Mouse (Mus musculus) large intestine, adult 2 months (tissue): ENCODE measurements around the gene Stx2. TPM values are rescaled to one million over a fixed set of nuclear protein-coding genes. Genes with fewer than 3 reads are reported as not detected.
A peak's percentile ranks its signal among the peaks of the same experiment; 100 is the strongest.
"Not testable (repeated sequence)": the region's sequence is repeated elsewhere in the genome, so short reads cannot be mapped to it uniquely, and the experiment has no call there.

Experiments
- DNase-seq: peaks from one replicate; pipeline ENCODE4 v3.0.0-alpha.2; 2012; ENCODE audit warnings: low read depth, low spot score
- whole genome bisulfite sequencing: fragments of 180-500 bp; shearing (Covaris S2); methylation state at CpG from one replicate; pipeline ENCODE4 v1.1.7; 2018; 5-methylcytosine and 5-hydroxymethylcytosine counted together
- polyA plus RNA-seq: library from polyadenylated mRNA; depleted of rRNA; stranded (reverse); fragments of >200 nt; gene quantifications from 2 replicates; pipeline ENCODE4 v1.2.3, GENCODE M21; 2012; rRNA removed

The Stx2 gene
- polyA plus RNA-seq, 1 experiment: 8.9 TPM

DNA sequence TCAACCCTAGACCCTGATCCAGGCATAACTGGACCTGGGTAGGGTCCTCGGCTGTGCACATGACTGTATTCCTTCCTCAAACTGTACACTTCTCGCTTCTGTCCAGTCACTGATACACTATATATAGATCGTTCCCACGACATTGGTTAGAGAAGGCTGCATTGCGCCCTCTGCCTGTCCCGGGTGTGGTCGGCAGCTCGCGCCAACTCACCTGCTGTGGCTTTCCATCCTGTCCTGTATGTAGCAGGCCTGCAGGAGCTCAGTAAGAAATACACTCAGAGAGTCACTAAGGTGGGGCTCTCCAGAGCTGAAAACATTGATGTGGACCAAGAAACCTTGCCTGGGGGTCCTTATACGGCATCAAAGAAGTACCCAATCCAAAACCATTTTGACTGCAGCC lies 37.5 kb downstream of the Stx2 start:
- WGBS: 58% methylated on average over 10 of the region's 10 CpGs
- DNase-seq: no peak

DNA sequence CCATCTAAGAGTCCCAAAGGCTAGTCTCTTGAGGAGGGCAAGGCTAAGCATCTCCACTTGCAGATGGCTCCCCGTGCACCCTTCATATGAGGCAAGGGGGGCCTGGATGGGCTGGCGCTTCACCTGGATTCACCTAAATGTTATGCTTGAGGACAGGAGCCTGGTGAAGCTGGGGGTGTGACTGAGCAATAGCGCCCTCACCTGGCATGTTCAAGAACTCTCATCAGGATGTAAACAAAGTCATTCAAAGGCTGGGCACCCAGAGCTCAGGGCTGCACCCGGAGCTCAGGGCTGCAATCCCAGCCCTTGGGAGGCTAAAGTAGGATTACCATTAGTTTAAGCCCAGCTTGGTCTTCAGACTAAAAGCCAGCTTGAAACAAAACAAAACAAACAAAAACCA lies 44.0 kb downstream of the Stx2 start:
- no peak for DNase-seq
- 40% methylated on average over 4 of the region's 4 CpGs for WGBS

DNA sequence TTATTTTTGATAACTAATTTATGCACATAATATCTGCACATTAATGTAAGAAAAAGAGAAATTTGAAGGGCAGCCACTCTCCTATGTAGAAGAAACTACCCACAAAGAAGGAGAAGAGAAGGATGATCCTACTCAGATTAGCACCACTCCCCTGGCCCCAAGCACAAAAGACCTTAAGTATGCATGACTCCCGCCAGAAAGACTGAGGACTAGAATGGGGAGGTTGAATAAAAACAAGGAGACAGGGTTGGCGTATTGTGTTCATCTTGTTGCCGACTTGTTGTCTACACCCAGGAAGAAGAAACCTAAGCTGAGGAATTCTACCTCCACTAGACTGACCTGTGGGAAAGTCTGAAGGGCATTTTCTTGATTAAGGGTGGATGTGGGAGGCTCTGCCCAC lies 49.5 kb downstream of the Stx2 start:
- WGBS: 89% methylated on average over 3 of the region's 3 CpGs
- no peak for DNase-seq

DNA sequence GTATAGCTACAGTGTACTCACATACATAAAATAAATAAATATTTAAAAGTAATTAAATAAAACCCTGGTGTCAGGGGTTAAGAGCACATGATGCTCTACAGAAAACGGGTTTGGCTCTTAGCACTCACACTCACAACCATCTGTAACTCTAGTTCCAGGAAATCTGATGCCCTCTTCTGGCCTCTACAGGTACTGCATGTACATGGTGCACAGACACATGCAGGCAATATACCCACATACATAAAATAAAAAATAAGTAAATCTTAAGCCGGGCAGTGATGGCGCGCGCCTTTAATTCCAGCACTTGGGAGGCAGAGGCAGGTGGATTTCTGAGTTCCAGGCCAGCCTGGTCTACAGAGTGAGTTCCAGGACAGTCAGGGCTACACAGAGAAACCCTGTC lies 54.0 kb downstream of the Stx2 start:
- 84% methylated on average over 5 of the region's 5 CpGs for WGBS
- not testable (repeated sequence) for DNase-seq

DNA sequence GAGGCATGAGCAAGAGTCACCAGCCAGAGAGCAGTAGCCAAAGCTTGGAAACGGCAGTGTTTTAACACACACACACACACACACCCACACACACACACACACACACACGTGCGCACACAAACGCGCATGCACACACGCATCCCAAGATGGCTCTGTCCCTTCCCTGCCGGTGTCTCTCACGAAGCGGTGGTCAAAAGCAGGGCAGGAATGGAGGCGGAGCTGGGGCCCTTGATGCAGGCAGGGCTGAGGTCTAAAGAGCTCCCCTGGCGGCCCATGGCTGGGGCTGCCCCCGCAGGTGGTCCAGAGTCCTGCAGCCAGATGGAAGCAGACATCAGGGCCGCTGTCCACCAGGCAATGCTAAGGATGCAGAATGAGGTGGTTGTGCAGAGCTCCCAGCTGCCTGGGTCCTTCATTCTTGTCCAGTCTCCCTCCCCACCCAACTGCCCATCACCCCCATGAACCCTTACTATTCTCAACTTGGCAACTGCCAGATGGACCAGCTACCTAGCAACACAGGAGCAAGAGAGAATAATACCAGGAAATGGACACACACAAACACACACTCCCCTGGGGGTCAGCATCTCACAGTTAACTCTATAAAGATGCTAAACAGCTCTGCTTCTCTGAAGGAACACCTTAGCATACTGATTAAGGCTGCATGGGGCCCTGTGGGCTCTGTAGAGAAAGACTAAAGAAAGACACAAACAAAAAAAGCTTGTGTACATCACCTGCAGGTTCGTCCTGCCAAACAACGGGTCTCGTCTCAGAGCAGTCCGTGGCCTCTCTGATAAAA lies 54.9 kb downstream of the Stx2 start, which contains the start of gene Rimbp2:
TSS of gene Rimbp2 (minus strand) at position 209 of the 793 bp plus-strand sequence.
- 15% methylated on average over 17 of the region's 17 CpGs for WGBS

DNA sequence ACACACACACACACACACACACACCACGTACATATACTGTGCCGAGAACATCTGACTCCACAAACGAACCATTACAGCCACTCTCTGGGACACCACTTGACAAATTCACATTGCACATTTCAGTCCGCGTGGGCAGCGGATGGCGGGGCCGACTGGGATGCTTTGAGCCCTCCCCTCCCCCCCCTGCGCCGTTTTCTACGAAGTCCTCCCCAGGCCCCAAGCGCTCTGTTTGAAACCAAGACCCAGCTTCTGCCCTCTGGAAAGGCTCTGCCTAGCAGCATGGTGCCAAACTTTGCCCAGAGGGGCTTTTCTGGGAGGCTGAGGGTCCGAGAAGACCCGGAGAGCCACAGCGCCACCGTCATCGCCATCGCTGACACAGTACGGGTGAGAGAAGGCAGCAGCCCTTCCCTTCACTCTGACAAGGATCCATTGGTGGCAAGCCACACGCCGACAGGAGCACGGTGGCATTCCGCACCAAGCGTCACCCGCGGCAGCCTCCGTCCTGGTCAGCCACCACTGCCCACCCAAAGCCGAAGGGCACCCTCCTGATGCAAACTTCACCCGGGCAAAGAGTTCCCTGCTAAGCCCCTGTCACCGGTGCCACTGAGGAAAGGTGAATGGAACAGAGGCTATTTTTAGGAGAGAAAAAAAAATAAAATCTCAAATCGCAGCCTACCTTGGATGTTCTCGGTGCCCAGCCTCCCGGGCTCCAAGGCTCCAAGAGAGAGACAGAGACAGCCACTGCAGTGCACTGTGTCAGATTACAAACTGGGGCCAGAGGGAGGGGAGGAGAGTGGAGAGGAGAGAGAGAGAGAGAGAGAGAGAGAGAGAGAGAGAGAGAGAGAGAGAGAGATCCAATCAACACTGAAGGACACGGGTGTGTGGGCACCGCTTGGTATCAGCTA lies 55.8 kb downstream of the Stx2 start:
- DNase-seq: no peak
- whole genome bisulfite sequencing: 2% methylated on average over 35 of the region's 35 CpGs

More for the DNA sequence above, 54.9 kb downstream of the Stx2 start, which contains the start of gene Rimbp2:
- DNase-seq: no peak

DNA sequence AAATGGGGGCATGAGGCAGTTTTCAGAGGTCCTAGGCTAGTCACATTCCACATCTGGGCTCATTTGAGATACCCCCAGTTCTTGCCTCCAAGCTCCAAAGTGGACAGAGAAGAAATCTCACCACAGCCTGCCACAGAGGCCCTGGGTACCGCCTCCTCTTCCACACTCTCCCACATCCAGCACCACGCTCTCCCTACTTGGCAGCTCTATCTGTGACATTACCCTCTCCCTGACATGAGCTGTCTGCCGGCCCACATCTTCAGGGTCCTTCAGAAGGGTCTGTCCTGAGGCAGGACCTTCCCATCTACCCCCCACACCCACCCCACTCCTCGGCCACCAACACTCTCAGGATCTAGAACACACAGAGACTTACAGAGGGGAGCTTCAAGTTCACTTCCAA lies 56.9 kb downstream of the Stx2 start:
- 56% methylated on average over 4 of the region's 4 CpGs for WGBS
- DNase-seq: no peak

DNA sequence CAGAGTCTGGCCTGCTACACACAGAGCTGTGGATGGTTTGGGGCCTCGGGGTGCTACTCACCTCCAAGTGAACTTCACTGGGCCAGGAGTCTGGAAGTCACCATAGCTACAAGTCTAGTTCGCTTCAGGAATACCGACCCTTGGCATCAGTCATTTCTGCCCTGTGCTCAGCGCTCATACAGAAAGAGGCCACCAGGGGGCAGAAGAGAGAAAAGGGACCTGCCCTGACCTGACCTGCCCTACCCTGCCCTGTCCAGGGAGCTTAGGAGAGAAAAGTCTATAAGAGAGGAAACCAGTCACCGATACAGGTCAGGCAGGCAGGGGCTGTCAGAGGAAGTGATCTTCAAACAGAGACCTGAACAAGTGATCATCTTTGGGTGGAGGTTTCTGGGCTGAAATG lies 61.3 kb downstream of the Stx2 start:
- WGBS: 70% methylated on average over 5 of the region's 5 CpGs

DNA sequence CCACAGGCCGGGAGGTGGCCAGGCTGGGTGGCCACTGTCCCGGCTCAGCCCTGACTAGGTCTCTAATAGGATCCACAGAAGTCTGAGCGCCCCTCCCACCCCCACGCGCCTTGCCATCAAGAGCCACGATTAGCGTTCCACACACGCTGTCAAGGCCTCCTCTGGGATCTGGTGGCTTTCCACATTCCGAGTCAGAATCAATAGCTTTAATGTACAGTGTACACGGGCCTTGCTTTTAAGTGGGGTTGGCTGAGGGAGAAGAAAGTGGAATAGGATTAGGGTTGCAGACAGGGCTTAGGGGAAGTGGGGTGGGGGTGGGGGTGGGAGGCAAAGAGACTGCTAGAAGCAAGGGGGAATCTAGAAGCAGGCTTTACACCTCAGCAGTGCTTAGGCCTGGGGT lies 67.9 kb downstream of the Stx2 start:
- WGBS: 80% methylated on average over 10 of the region's 10 CpGs
- DNase-seq: no peak

More for the DNA sequence above, 61.3 kb downstream of the Stx2 start:
- DNase-seq: no peak

DNA sequence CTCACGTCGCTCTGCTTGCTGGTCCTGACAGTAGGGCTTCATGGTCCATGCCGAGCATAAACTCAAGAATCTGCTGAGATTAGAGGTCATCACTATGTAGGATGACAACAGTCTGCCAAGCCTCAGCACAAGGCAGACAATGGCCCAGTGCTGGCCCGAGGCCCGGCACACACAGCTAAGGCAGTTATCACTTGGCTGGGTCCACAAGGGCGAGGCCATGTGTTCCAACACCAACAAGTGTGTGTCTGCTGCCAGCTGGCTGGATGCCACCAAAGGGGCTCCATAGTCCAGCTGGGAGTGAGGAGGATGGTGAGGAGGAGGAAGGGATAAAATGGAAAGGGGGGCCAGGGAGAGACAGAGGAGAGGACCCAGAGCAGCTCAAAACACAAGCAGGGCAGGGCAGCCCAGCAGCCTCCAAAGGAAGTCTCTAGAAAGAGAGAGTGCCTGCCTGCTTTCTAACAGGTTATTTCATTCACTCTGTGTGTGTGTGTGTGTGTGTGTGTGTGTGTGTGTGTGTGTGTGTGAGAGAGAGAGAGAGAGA lies 72.9 kb downstream of the Stx2 start:
- peak; percentile 37 for DNase-seq
- 24% methylated on average over 6 of the region's 6 CpGs for WGBS

Other genes with a start within 250 kb of the Stx2 start
- gene Rimbp2, start 55.1 kb downstream of the Stx2 start, polyA plus RNA-seq: 1.1 and 1.8 TPM in 2 replicates
- gene Ran, start 11.5 kb upstream of the Stx2 start, polyA plus RNA-seq: 82.9 and 97.4 TPM in 2 replicates
- 8.0 and 11.0 TPM in 2 replicates for gene Adgrd1, start 88.2 kb upstream of the Stx2 start, polyA plus RNA-seq